Mouse (Mus musculus) heart, embryonic 12.5 days (tissue): ENCODE results near the gene Rps12-ps3. TPM values are rescaled to one million over a fixed set of nuclear protein-coding genes. Genes with fewer than 3 reads are reported as not detected.

Experiments used
- ATAC-seq: fragments of 200-750 bp; cut with Nextera tagmentation; 2 replicates; pipeline ENCODE4 v1.8.0; 2017; ENCODE audit warnings: moderate TSS enrichment, moderate library complexity; ENCODE audit not compliant: insufficient number of reproducible peaks, low FRiP score
- H3K27ac ChIP-seq: fragments of 300-500 bp; sonication (generic); 2 replicates; pipeline ENCODE4 v1.5.1; 2016; ENCODE audit warnings: mild to moderate bottlenecking, moderate library complexity; ENCODE audit not compliant: poor library complexity, severe bottlenecking
- H3K27me3 ChIP-seq: fragments of 300-500 bp; sonication (generic); replicated peaks from 2 replicates; pipeline ENCODE4 v1.6.1; 2016; ENCODE audit warnings: mild to moderate bottlenecking, moderate library complexity
- H3K36me3 ChIP-seq: fragments of 300-500 bp; sonication (generic); 2 replicates; pipeline ENCODE4 v1.6.1; 2016; ENCODE audit warnings: mild to moderate bottlenecking, moderate library complexity
- H3K4me1 ChIP-seq: fragments of 300-500 bp; sonication (generic); replicated peaks from 2 replicates; pipeline ENCODE4 v1.6.1; 2016; ENCODE audit warnings: mild to moderate bottlenecking
- H3K4me2 ChIP-seq: fragments of 300-500 bp; sonication (generic); 2 replicates; pipeline ENCODE4 v1.6.1; 2016; ENCODE audit warnings: mild to moderate bottlenecking, moderate library complexity
- H3K4me3 ChIP-seq: fragments of 300-500 bp; sonication (generic); 2 replicates; pipeline ENCODE4 v1.5.1; 2016; ENCODE audit warnings: mild to moderate bottlenecking
- H3K9ac ChIP-seq: fragments of 300-500 bp; sonication (generic); 2 replicates; pipeline ENCODE4 v1.6.1; 2016; ENCODE audit warnings: mild to moderate bottlenecking, moderate library complexity
- H3K9me3 ChIP-seq: fragments of 300-500 bp; sonication (generic); replicated peaks from 2 replicates; pipeline ENCODE4 v1.6.1; 2016; ENCODE audit warnings: mild to moderate bottlenecking, moderate library complexity
- WGBS: fragments of 180-500 bp; shearing (Covaris S2); methylation state at CpG from one replicate; pipeline ENCODE4 v1.1.7; 2016; 5-methylcytosine and 5-hydroxymethylcytosine counted together
- polyA plus RNA-seq: library from polyadenylated mRNA; unstranded; fragments of >200 nt; fragmentation: Nextera tagmentation; extraction: Ambion mirVana; gene quantifications from 2 replicates; pipeline ENCODE4 v1.2.1, GENCODE M21; 2016

Gene Rps12-ps3
- polyA plus RNA-seq, 1 experiment from 2014 or later = 6.0 TPM

GRCm38 (mm10) chr19:59352760-59353159, 30.7 kb downstream of the Rps12-ps3 start:
- 26% methylated on average over 3 of the region's 3 CpGs for WGBS
- Histone ChIP-seq H3K27ac (no peak overlapping the region), H3K27me3 (peaks cover 59% of the 10 kb centered on the region), H3K4me3 (no peak overlapping the region), H3K36me3 (no peaks in the 10 kb centered on the region), H3K9me3 (no peaks in the 10 kb centered on the region), H3K4me2 (no peak overlapping the region), H3K4me1 (peaks cover 22% of the 10 kb centered on the region), H3K9ac (no peak overlapping the region)
- no peak for ATAC-seq

DNA sequence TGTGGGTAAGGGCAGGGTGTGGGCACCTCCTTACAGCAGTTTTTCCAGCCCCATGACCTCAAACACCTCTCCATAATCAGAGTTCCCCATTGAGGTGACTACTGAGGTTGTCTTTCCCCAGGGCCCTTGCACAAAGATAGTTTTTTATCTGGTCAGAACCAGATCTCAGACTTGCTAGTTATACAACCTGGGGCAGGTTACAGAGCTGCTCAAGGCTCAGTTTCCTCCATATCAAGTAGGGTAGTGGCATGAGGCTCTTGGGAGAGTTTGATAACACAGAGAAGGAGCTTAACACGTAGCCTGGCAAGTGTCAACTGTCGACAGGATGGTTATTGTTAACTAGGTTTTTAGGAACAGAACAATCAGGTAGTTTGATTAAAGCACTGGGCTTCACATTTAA, 32.8 kb downstream of the Rps12-ps3 start:
- Histone ChIP-seq H3K9ac (no peak overlapping the region), H3K4me1 (peaks cover 24% of the 10 kb centered on the region), H3K9me3 (no peaks in the 10 kb centered on the region), H3K36me3 (no peaks in the 10 kb centered on the region), H3K27me3 (peaks cover 49% of the 10 kb centered on the region), H3K4me2 (no peak overlapping the region), H3K4me3 (no peak overlapping the region), H3K27ac (no peak overlapping the region)
- 8% methylated on average over 2 of the region's 2 CpGs for WGBS
- no peak for ATAC-seq

DNA sequence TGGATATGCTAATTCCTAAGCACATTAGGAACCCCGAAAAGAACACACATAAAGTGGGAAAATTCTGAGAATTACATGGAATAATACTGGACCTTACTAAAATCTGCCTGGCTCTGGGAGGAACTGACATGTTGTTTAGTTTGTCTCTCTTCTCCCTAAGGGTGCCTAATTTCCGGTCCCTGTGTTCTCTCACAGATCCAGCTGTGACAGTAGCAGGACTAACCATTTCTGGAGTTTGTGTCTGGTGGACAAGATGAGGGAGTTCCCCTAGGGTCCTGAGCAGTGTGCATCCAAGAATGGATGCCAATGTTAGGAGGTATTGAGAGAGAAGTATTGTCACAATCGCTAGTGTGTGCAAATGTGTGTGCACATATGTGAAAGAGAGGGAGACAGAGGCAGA, 34.3 kb downstream of the Rps12-ps3 start:
- ATAC-seq = no peak
- Histone ChIP-seq H3K4me3 (no peak overlapping the region), H3K4me1 (peaks cover 27% of the 10 kb centered on the region), H3K36me3 (no peaks in the 10 kb centered on the region), H3K27ac (no peak overlapping the region), H3K4me2 (0 out of 2 replicates have a peak overlapping the region, but pooled peaks have one; percentile 22), H3K9me3 (no peaks in the 10 kb centered on the region), H3K9ac (no peak overlapping the region), H3K27me3 (peaks cover 37% of the 10 kb centered on the region)
- 70% methylated on average over 3 of the region's 3 CpGs for WGBS

- Histone ChIP-seq H3K4me3 (no peak overlapping the region), H3K36me3 (no peaks in the 10 kb centered on the region), H3K4me2 (0 out of 2 replicates have a peak overlapping the region, but pooled peaks have one; percentile 22), H3K9ac (no peak overlapping the region), H3K9me3 (no peaks in the 10 kb centered on the region), H3K27me3 (peaks cover 37% of the 10 kb centered on the region), H3K27ac (no peak overlapping the region), H3K4me1 (peaks cover 27% of the 10 kb centered on the region)
- whole genome bisulfite sequencing = 33% methylated on average over 14 of the region's 14 CpGs
- peak; percentile 68; the same call in 1 of the 2 replicates for ATAC-seq
Measured at GRCm38 (mm10) chr19:59356843-59357595, 34.9 kb downstream of the Rps12-ps3 start.

- no peaks in the 10 kb centered on the region for H3K9me3 ChIP-seq
- no peak overlapping the region for H3K27ac ChIP-seq
- no peak overlapping the region for H3K9ac ChIP-seq
- no peak overlapping the region for H3K4me2 ChIP-seq
- H3K36me3 ChIP-seq = no peaks in the 10 kb centered on the region
- peaks cover 20% of the 10 kb centered on the region for H3K4me1 ChIP-seq
- no peak for ATAC-seq
- peaks cover 33% of the 10 kb centered on the region for H3K27me3 ChIP-seq
- WGBS = 79% methylated on average over 4 of the region's 4 CpGs
- no peak overlapping the region for H3K4me3 ChIP-seq
Measured at GRCm38 (mm10) chr19:59357878-59358277, 35.8 kb downstream of the Rps12-ps3 start.

DNA sequence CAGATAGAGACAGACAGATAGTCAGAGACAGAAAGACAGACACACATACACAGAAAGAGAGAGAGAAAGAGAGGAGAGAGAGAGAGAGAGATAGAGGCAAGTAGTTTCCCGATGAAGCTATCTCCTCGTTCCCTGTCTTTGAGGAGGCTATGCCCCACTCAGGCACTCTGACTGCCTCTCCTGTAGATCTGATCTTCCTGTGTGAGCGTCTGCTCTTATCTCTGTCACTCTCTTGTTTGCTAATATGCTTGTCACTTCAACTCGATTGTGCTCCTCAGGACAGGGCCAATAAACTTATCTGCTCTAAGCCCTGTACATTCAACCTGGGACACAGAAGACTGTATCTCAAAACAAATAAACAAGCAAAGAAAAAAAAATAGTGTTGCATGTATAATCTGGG, 37.1 kb downstream of the Rps12-ps3 start:
- 16% methylated on average over 4 of the region's 4 CpGs for WGBS
- H3K27ac ChIP-seq = no peak overlapping the region
- no peak for ATAC-seq

DNA sequence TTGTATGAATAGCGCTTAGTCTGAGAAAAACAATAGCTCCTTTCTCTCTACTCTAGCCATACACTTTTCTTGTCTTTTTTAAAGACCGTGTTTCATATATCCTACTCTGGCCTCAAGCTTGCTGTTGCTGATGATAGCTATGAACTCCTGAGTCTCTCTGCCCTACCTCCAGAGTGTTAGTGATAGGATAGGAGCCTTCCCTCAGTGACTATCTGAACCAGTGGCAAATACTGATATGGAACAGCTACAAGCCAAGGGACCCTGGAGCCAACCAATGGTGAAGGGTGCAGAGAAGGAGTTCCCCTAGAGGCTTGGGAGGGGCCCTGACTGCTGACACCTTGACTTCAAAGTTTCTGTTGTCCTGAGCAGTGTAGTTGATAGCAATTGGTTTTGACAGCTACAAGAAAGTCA, 38.4 kb downstream of the Rps12-ps3 start:
- 0 out of 2 replicates have a peak, but pooled peaks cover 22% of the 10 kb centered on the region for H3K27me3 ChIP-seq
- peak; percentile 82 for ATAC-seq
- no peak overlapping the region for H3K27ac ChIP-seq
- no peak overlapping the region for H3K4me3 ChIP-seq
- peaks cover 15% of the 10 kb centered on the region; the same call in 1 of the 2 replicates for H3K4me1 ChIP-seq
- WGBS = 66% methylated on average over 2 of the region's 2 CpGs
- H3K4me2 ChIP-seq = no peak overlapping the region
- no peaks in the 10 kb centered on the region for H3K9me3 ChIP-seq
- H3K9ac ChIP-seq = no peak overlapping the region
- H3K36me3 ChIP-seq = no peaks in the 10 kb centered on the region

More for the DNA sequence above, 37.1 kb downstream of the Rps12-ps3 start:
- Histone ChIP-seq H3K4me1 (peaks cover 20% of the 10 kb centered on the region), H3K27me3 (peaks cover 26% of the 10 kb centered on the region; the same call in 1 of the 2 replicates), H3K4me2 (no peak overlapping the region), H3K9ac (no peak overlapping the region), H3K9me3 (no peaks in the 10 kb centered on the region), H3K4me3 (no peak overlapping the region), H3K36me3 (no peaks in the 10 kb centered on the region)

GRCm38 (mm10) chr19:59362646-59363045, 40.6 kb downstream of the Rps12-ps3 start:
- H3K4me1 ChIP-seq = 0 out of 2 replicates have a peak, but pooled peaks cover 4% of the 10 kb centered on the region
- no peaks in the 10 kb centered on the region for H3K36me3 ChIP-seq
- 0 out of 2 replicates have a peak, but pooled peaks cover 22% of the 10 kb centered on the region for H3K27me3 ChIP-seq
- H3K9ac ChIP-seq = no peak overlapping the region
- no peak for ATAC-seq
- no peak overlapping the region for H3K27ac ChIP-seq
- no peak overlapping the region for H3K4me3 ChIP-seq
- 76% methylated on average over 6 of the region's 6 CpGs for WGBS
- no peak overlapping the region for H3K4me2 ChIP-seq
- no peaks in the 10 kb centered on the region for H3K9me3 ChIP-seq

DNA sequence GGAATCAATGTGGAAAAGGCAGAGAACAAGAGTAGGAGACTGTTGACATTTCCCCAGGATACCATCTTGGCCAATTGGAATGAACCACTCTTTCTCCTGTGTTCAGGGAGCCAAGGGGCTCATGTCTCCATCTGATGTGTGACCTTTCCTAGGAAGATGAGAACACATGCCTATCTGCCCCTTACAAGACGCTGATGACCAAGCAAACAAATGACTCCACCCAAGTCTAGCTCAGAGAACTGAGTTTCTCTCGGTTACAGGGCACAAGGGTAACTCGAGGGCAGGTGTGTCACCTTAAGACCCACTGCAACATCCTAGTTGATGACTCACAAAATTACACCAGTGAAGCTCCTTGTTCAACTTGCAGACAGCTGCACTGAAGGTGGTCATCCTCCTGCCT, 41.6 kb downstream of the Rps12-ps3 start:
- ATAC-seq = no peak; the same call in 1 of the 2 replicates
- no peak overlapping the region for H3K9ac ChIP-seq
- no peak overlapping the region for H3K27ac ChIP-seq
- H3K9me3 ChIP-seq = no peaks in the 10 kb centered on the region
- WGBS = 71% methylated on average over 3 of the region's 3 CpGs
- 0 out of 2 replicates have a peak, but pooled peaks cover 20% of the 10 kb centered on the region for H3K27me3 ChIP-seq
- no peak overlapping the region for H3K4me2 ChIP-seq
- H3K4me1 ChIP-seq = 0 out of 2 replicates have a peak, but pooled peaks cover 4% of the 10 kb centered on the region
- H3K4me3 ChIP-seq = no peak overlapping the region
- H3K36me3 ChIP-seq = no peaks in the 10 kb centered on the region

DNA sequence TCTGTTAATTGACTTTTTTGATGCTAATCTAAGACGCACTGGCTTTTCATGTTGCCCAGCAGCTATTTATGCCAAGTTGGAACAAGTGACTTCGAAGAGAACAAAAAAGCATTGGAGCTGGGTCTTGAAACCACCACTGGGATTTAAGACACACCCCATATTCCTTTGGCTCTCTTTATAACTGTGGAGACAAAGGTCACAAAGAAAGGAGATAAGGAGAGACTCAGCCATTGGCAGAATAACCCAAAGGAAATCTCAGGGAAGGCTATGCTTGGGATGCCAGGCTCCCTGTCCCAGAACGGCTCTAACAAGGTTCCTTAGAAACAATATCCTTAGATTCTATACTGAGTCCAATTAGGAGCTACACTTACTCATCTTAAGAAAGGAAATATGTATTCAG, 44.6 kb downstream of the Rps12-ps3 start:
- no peaks in the 10 kb centered on the region for H3K9me3 ChIP-seq
- H3K27ac ChIP-seq = no peak overlapping the region
- WGBS = 81% methylated on average over 3 of the region's 3 CpGs
- H3K9ac ChIP-seq = no peak overlapping the region
- no peaks in the 10 kb centered on the region for H3K4me1 ChIP-seq
- no peaks in the 10 kb centered on the region for H3K36me3 ChIP-seq
- no peak for ATAC-seq
- no peak overlapping the region for H3K4me3 ChIP-seq
- 0 out of 2 replicates have a peak, but pooled peaks cover 10% of the 10 kb centered on the region for H3K27me3 ChIP-seq
- H3K4me2 ChIP-seq = no peak overlapping the region

DNA sequence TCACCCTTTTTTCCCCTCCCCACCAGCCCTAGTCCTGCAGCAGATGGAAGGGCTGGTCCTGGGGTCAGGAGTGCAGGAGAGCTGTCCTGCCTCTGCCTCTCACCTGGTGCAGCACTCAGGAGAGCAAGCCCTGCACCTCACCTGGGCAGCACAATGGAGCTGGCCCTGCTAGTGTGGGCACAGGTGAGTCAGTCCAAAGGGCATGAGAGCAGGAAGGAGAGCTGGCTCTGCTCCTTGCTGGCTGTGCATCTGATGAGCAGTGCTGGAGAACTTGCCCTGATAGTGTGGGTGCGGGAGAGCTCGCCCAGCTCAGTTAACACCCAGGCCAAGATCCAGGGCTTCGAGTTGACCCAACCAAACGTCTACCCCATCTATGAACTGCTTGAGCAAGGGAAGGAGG, 45.8 kb downstream of the Rps12-ps3 start:
- H3K9me3 ChIP-seq = peaks cover 3% of the 10 kb centered on the region; the same call in 1 of the 2 replicates
- ATAC-seq = no peak
- H3K4me2 ChIP-seq = no peak overlapping the region
- no peak overlapping the region for H3K4me3 ChIP-seq
- 74% methylated on average over 4 of the region's 4 CpGs for WGBS
- no peak overlapping the region for H3K9ac ChIP-seq
- no peak overlapping the region for H3K27ac ChIP-seq
- 0 out of 2 replicates have a peak, but pooled peaks cover 3% of the 10 kb centered on the region for H3K27me3 ChIP-seq
- H3K36me3 ChIP-seq = no peaks in the 10 kb centered on the region
- H3K4me1 ChIP-seq = no peaks in the 10 kb centered on the region
